Mouse (Mus musculus): Measurements from ENCODE around the gene Otogl. TPM values are rescaled to one million over a fixed set of nuclear protein-coding genes. Genes with fewer than 3 reads are reported as not detected.

Gene Otogl
- under 1 TPM; 0.06 to 0.08 TPM for total RNA-seq (2021)
- long read RNA-seq, experiment 1, result 0 reads
- long read RNA-seq, experiment 2, result 0 reads

- no peak for DNase-seq (ENCODE audit: low spot score in 2 of 2)
These were observed at the start of gene Otogl for GRCm38 (mm10) chr10:107912084-107912573. TSS of gene Otogl (minus strand) at chr10:107912134.

- DNase-seq (ENCODE audit: low spot score in 2 of 2), result no peak
These were observed 44.7 kb upstream of the Otogl start for GRCm38 (mm10) chr10:107956588-107956987.

GRCm38 (mm10) chr10:107954444-107954843 lies 42.5 kb upstream of the Otogl start:
- no peak for DNase-seq (ENCODE audit: low spot score in 2 of 2)

DNA sequence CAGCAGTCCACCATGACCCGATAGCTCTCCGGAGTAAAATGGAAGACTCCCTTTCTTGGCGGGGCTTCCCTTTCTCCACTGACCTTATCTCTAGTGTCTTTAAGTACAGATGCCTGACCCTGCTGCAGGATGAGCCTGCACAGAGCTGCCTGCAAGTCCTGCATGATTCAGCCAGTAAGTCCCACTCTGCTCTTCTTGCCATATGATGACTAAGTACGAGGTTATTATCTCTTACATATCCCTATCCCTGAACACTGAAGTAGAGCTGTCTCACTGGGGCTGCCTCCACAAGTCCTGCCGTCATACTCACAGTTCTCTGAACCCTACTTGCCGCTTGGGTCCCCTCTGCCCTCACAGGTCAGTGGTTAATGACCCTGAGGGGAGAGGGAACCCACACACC lies 39.7 kb upstream of the Otogl start:
- DNase-seq (ENCODE audit: low spot score in 2 of 2), result no peak

- no peak for DNase-seq (ENCODE audit: low spot score in 2 of 2)
These were observed 38.0 kb upstream of the Otogl start for GRCm38 (mm10) chr10:107949945-107950344.

DNA sequence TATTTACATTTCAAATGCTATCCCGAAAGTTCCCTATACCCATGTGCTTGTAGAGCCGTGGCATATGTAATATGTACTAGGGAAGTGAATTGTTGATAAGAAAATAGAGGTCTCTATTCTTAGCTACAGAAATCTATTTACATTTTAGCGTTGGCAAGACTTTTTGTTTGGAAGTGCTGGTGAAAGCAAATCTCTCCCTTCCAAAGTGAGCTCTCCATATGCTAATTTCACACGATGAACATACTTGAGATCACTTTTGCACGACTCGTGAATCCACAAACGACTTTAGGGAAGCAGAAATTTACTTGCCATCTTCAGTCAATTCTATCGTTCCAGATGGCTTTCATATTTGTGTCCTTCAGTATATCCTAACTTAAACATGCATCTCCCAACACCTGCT lies 36.7 kb upstream of the Otogl start:
- no peak for DNase-seq (ENCODE audit: low spot score in 2 of 2)

DNA sequence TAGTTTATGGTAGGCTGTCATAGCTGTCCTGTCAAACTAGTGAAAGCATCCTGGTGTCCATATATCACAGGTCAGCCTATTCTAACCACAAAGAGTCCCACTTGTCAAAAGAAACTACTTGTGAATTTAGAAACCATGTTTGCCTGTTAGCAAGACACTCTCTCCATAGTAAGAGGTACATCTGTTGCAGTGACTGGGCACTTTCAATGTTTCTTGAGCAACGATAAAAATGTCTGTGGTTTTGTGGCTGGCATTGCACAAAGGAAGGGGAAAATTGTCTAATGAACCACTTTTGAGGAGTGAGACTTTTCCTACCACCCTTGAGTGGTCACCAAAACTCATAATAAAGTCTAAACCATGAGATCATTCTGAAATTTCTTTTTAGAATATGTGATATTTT lies 36.1 kb upstream of the Otogl start:
- DNase-seq (ENCODE audit: low spot score in 2 of 2), result no peak

- DNase-seq (ENCODE audit: low spot score in 2 of 2), result no peak
These were observed 34.4 kb upstream of the Otogl start for GRCm38 (mm10) chr10:107946348-107946747.

GRCm38 (mm10) chr10:107943859-107944258 lies 31.9 kb upstream of the Otogl start:
- no peak for DNase-seq (ENCODE audit: low spot score in 2 of 2)

GRCm38 (mm10) chr10:107941188-107941900 lies 29.4 kb upstream of the Otogl start:
- no peak for DNase-seq (ENCODE audit: low spot score in 2 of 2)

- DNase-seq (ENCODE audit: low spot score in 2 of 2), result no peak
These were observed 28.4 kb upstream of the Otogl start for GRCm38 (mm10) chr10:107940302-107940701.

GRCm38 (mm10) chr10:107939821-107940220 lies 27.9 kb upstream of the Otogl start:
- no peak for DNase-seq (ENCODE audit: low spot score in 2 of 2)

DNA sequence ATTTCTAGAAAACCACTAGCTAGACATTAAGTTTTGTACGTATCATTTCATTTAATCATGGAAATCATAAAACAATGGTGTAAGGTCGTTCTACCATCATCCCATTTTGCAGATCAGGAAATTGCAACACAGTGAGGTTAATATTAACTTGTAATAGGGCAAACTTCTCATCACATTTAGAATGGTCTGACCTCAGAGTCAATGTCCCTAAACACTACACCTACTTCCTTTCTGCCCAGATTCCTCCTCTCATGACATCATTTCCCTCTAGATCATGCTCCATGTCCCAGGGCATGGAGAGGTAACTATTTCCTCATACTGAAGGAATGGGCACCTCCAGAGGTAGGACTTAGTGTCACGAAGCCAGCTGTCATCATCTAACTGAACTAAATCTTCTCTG lies 22.1 kb upstream of the Otogl start:
- no peak for DNase-seq (ENCODE audit: low spot score in 2 of 2)

- no peak for DNase-seq (ENCODE audit: low spot score in 2 of 2)
These were observed 21.6 kb upstream of the Otogl start for GRCm38 (mm10) chr10:107933527-107933926.

GRCm38 (mm10) chr10:107931833-107932828 lies 20.2 kb upstream of the Otogl start:
- DNase-seq (ENCODE audit: low spot score in 2 of 2), result peak in 1 of 2 experiments; percentile 38

DNA sequence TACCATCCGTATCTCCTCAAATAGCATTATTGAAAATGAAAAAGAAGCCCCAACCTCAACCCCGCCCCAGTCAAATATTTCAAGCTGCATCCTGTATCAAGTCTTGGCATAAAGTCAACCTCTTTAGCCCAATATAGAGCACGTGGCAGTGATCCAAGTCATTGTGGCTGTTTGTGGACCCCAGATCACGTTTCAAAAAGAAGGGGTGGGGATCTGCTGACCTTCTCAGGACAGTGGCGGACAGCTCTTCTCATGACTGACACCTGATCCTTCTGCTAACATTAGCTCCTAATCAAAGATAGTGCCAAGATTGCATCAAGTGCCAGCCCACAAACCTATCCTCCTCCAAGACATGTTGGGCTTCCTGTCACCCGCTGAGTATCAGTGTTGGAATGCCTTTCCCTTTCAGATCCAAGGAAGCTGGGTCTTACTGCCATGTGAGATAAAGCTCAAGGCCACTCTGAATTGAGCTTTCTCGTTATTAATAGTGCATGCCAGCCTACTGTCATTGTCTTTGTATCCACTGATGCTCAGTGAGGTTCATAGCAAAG lies 18.6 kb upstream of the Otogl start:
- DNase-seq (ENCODE audit: low spot score in 2 of 2), result no peak

GRCm38 (mm10) chr10:107925306-107925705 lies 13.4 kb upstream of the Otogl start:
- DNase-seq (ENCODE audit: low spot score in 2 of 2), result no peak

- DNase-seq (ENCODE audit: low spot score in 2 of 2), result no peak
These were observed 11.9 kb upstream of the Otogl start for GRCm38 (mm10) chr10:107923860-107924259.

- no peak for DNase-seq (ENCODE audit: low spot score in 2 of 2)
These were observed 10.8 kb upstream of the Otogl start for GRCm38 (mm10) chr10:107922750-107923149.

DNA sequence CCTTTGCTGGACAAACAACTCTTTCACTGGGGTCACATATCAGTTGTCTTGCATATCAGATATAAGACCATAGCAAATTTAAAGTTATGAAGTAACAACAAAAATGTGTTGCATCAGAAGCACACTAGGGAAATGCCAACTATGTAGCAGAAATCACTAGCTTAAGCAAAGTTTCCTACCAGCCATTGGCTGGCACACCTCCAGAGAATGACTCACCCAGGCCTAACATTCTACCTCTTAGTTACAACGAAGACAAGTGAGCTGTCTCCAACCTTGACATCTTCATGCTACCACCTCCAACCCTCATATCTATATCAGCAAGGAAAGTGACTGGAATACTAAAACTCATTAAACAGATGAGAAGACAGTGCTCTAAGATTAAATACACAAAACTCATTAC lies 9.6 kb upstream of the Otogl start:
- DNase-seq (ENCODE audit: low spot score in 2 of 2), result peak; percentile 27 to 45

- DNase-seq (ENCODE audit: low spot score in 2 of 2), result no peak
These were observed 9.2 kb upstream of the Otogl start for GRCm38 (mm10) chr10:107921134-107921533.

GRCm38 (mm10) chr10:107913013-107913412 lies 1.1 kb upstream of the Otogl start:
- no peak for DNase-seq (ENCODE audit: low spot score in 2 of 2)

All from adrenal gland, postnatal 4 days (tissue).